12 mouse cellular contexts compared by ENCODE assay signal in the genomic region with DNA sequence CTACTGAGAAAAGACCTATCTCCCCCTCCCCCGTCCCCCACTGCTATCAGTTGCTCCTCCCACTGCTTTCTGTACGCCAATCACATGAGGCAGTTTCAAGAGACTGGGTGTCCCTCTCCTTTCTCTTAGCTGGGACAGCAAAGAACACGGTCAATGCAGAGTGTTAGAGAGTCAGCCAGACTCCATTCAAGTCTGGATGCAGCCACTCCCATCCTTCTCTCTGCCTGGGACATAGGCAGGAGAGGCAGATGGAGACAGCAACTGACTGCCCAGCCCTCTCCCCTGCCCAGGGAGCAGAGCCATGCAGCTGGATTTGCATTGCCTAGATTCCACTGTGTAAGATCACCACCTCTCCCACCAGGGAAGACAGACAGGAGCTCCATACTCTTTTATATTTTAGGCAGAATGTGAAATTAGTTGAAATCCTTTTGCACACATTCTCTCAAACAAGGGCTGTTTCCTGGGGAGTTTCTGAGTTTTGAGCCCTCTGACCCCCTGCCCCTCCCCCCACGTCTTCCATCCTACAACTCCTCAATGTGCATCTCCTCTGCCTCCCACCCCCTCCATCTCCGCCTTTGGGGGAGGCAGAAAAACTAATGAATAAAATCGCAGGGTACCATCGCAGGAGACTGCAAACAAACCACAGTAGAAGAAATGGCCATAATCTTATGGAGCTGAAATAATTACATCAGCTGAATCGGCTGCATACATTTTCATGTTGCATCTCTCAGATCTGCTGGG.
DNase-seq lines count a peak whose midpoint lies in the region; ATAC-seq and TF ChIP-seq lines count a peak whose summit lies in the region.
"Had no signal": no experiment of that assay in that cellular context is flagged by ENCODE, and none has a peak within 500 bp of the region (broad histone marks: within the 10 kb centered on the region; RNA-seq: fewer than 3 reads in every experiment).

No protein-coding gene starts in this region.

- H3K9me3 ChIP-seq in midbrain, embryonic 10.5 days (replicated peaks), result no peaks in the 10 kb centered on the region
- no peaks in the 10 kb centered on the region for H3K9me3 ChIP-seq in midbrain, postnatal 0 days (ENCODE audit: low read length)
- H3K9me3 ChIP-seq in hindbrain, embryonic 16.5 days (ENCODE audit: control insufficient read depth, low read length), result no peaks in the 10 kb centered on the region
- no peaks in the 10 kb centered on the region for H3K9me3 ChIP-seq in stomach, embryonic 16.5 days (replicated peaks; ENCODE audit: control insufficient read depth, low read length)

- no peak overlapping the region for H3K4me3 ChIP-seq in midbrain, embryonic 10.5 days
- no peak overlapping the region for H3K4me3 ChIP-seq in midbrain, postnatal 0 days (ENCODE audit: low read depth, low read length)
- H3K4me3 ChIP-seq in hindbrain, embryonic 16.5 days (ENCODE audit: low read length), result no peak overlapping the region
- H3K4me3 ChIP-seq in stomach, embryonic 16.5 days (replicated peaks; ENCODE audit: low read length), result no peak overlapping the region
- no peak overlapping the region for H3K4me3 ChIP-seq in cerebellum, adult 2 months (replicated peaks; ENCODE audit: insufficient read depth, low read depth, low read length)

- TF ChIP-seq CTCF in midbrain, postnatal 0 days (IDR thresholded peaks at IDR 0.05), result no peak
- TF ChIP-seq CTCF in cerebellum, adult 2 months (IDR thresholded peaks at IDR 0.05; ENCODE audit: borderline replicate concordance, insufficient read depth, low read depth, low read length), result no peak

- peak overlapping the region; percentile 83 for H3K27ac ChIP-seq in midbrain, embryonic 10.5 days (replicated peaks)
- H3K27ac ChIP-seq in midbrain, postnatal 0 days (ENCODE audit: low read depth, low read length), result no peak overlapping the region
- no peak overlapping the region for H3K27ac ChIP-seq in hindbrain, embryonic 16.5 days (ENCODE audit: low read depth, low read length)
- no peak overlapping the region for H3K27ac ChIP-seq in stomach, embryonic 16.5 days (ENCODE audit: low read length)
- H3K27ac ChIP-seq in cerebellum, adult 2 months (ENCODE audit: insufficient read depth, low read length), result no peak overlapping the region
- H3K27ac ChIP-seq: kidney, postnatal 0 days had no signal

- H3K36me3 ChIP-seq in midbrain, embryonic 10.5 days, result no peaks in the 10 kb centered on the region
- no peaks in the 10 kb centered on the region for H3K36me3 ChIP-seq in midbrain, postnatal 0 days (ENCODE audit: insufficient read depth, low read length)
- no peaks in the 10 kb centered on the region for H3K36me3 ChIP-seq in hindbrain, embryonic 16.5 days (ENCODE audit: control insufficient read depth, insufficient read depth, low read length)
- no peaks in the 10 kb centered on the region for H3K36me3 ChIP-seq in stomach, embryonic 16.5 days (ENCODE audit: control insufficient read depth, insufficient read depth, low read length)

- TF ChIP-seq POLR2A in cerebellum, adult 2 months (IDR thresholded peaks at IDR 0.05; ENCODE audit: borderline replicate concordance, insufficient read depth, low read length), result no peak

- peak; percentile 49 for DNase-seq in midbrain, embryonic 10.5 days (ENCODE audit: low spot score)
- no peak for DNase-seq in midbrain, postnatal 0 days (ENCODE audit: low spot score)
- peak; percentile 39 for DNase-seq in embryo, embryonic 9.5 days (ENCODE audit: extremely low spot score)
- DNase-seq in cerebellum, adult 2 months, result no peak
- no peak for DNase-seq in adipocyte (ENCODE audit: low spot score)
- DNase-seq: cerebellum, postnatal 36 days; layer of hippocampus, postnatal 36 days; liver; lung, postnatal 14 days had no signal

- WGBS in midbrain, embryonic 10.5 days, result 31% methylated on average over 8 of the region's 8 CpGs
- 23% methylated on average over 8 of the region's 8 CpGs for WGBS in midbrain, postnatal 0 days
- WGBS in hindbrain, embryonic 16.5 days, result 27% methylated on average over 8 of the region's 8 CpGs
- 44% methylated on average over 8 of the region's 8 CpGs for WGBS in stomach, embryonic 16.5 days
- 33% methylated on average over 8 of the region's 8 CpGs for WGBS in cerebellum, adult 2 months

- H3K27me3 ChIP-seq in midbrain, embryonic 10.5 days (ENCODE audit: low read depth, poor library complexity, severe bottlenecking), result no peaks in the 10 kb centered on the region
- no peaks in the 10 kb centered on the region for H3K27me3 ChIP-seq in midbrain, postnatal 0 days (ENCODE audit: insufficient read depth, low read length)
- no peaks in the 10 kb centered on the region for H3K27me3 ChIP-seq in hindbrain, embryonic 16.5 days (replicated peaks; ENCODE audit: control insufficient read depth, insufficient read depth, low read length)
- no peaks in the 10 kb centered on the region for H3K27me3 ChIP-seq in stomach, embryonic 16.5 days (ENCODE audit: control insufficient read depth, insufficient read depth, low read length)
- no peaks in the 10 kb centered on the region for H3K27me3 ChIP-seq in cerebellum, adult 2 months (ENCODE audit: control insufficient read depth, insufficient read depth, low read length)

- peaks cover 13% of the 10 kb centered on the region for H3K4me1 ChIP-seq in midbrain, embryonic 10.5 days
- no peaks in the 10 kb centered on the region for H3K4me1 ChIP-seq in midbrain, postnatal 0 days (ENCODE audit: insufficient read depth, low read length)
- H3K4me1 ChIP-seq in hindbrain, embryonic 16.5 days (ENCODE audit: control insufficient read depth, insufficient read depth, low read depth, low read length), result no peaks in the 10 kb centered on the region
- H3K4me1 ChIP-seq in stomach, embryonic 16.5 days (ENCODE audit: control insufficient read depth, insufficient read depth, low read length), result no peaks in the 10 kb centered on the region
- no peaks in the 10 kb centered on the region for H3K4me1 ChIP-seq in cerebellum, adult 2 months (ENCODE audit: control insufficient read depth, insufficient read depth, low read length)

- no peak for ATAC-seq in midbrain, postnatal 0 days (ENCODE audit: low FRiP score)
- peak; percentile 52; the same call in 1 of the 2 replicates for ATAC-seq in hindbrain, embryonic 16.5 days
- ATAC-seq in stomach, embryonic 16.5 days (ENCODE audit: insufficient read depth, low FRiP score), result 0 out of 2 replicates have a peak, but pooled peaks have one; percentile 37

- no peak overlapping the region for H3K9ac ChIP-seq in midbrain, postnatal 0 days (replicated peaks; ENCODE audit: low read length, poor library complexity, severe bottlenecking)
- H3K9ac ChIP-seq in hindbrain, embryonic 16.5 days (ENCODE audit: low read depth, low read length), result no peak overlapping the region
- H3K9ac ChIP-seq in stomach, embryonic 16.5 days (ENCODE audit: low read length), result no peak overlapping the region

- no peak overlapping the region for H3K4me2 ChIP-seq in midbrain, postnatal 0 days (ENCODE audit: low read depth, low read length, poor library complexity, severe bottlenecking)
- no peak overlapping the region for H3K4me2 ChIP-seq in hindbrain, embryonic 16.5 days (ENCODE audit: low read length)
- no peak overlapping the region for H3K4me2 ChIP-seq in stomach, embryonic 16.5 days (ENCODE audit: low read depth, low read length)

Comparison
In these comparisons a context has a peak if more than half of its experiments do, and no peak if none do; other contexts are left out.
1. DNase-seq: peak in midbrain, embryonic 10.5 days (single experiment) and embryo, embryonic 9.5 days (single experiment); none in midbrain, postnatal 0 days (single experiment), cerebellum, adult 2 months (0 of 2) and adipocyte (single experiment).